Mouse (Mus musculus): ENCODE data around the gene Mcub.

The Mcub gene

DNA sequence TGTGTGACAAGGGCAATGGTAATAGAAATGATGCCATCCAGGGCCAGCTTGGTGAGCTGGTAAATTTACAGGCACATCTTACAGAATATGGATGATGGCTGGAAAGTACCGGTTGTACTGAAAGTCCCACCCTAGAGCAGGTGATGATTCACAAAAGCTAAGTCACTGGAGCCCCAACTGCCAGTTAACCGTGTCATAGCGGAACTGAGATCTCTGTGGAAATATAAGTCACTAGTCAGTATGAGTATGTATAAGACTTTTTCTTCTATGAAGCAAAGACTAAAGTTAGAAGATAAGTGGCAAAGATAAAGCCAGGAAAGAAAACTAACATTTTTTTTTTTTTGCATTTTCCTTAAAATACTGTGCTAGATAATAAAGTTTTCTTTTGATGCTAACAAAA is 76.9 kb downstream of the Mcub start:
- DNase-seq (ENCODE audit: low spot score) = no peak

DNA sequence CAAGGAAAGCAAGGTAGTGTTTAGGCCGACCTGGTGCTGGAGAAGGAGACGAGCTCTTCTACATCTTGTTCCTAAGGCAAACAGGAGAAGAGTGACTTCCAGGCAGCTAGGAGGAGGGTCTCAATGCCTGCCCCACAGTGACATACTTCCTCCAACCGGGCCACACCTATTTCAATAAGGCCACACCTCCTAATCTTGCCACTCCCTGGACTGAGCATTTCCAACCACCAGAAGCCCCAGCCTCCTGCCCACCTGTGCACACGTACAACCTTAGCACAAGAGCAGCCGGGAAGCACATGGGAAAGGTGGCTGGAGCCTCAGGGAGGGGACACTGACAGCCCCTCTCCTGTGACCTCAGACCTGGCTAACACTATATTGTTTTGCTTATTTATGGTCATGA is 78.0 kb downstream of the Mcub start:
- no peak for DNase-seq (ENCODE audit: low spot score)

- DNase-seq (ENCODE audit: low spot score) = no peak
Observed at GRCm38 (mm10) chr3:129887779-129888517, 82.1 kb downstream of the Mcub start.

GRCm38 (mm10) chr3:129886430-129886829 is 83.6 kb downstream of the Mcub start:
- DNase-seq (ENCODE audit: low spot score) = no peak

DNA sequence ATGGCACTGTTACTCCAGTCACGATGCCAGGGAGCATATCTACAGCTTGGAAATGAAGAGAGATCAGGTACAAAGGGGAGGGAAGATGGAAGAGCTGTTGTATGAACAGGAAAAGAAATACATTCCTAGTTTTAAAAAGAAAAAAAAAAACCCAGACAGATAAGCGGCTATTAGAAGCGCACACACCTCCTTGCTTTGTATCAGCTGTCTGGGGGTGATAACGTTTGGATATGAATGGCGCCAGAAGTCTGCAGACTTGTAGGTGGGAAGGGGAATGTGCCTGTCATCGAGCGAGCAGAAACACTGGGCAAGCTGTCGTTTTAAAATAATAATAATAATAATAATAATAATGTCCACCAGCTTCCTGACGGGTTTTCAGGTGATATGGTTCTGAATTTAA is 84.4 kb downstream of the Mcub start:
- DNase-seq (ENCODE audit: low spot score) = no peak

- DNase-seq (ENCODE audit: low spot score) = no peak
Observed at GRCm38 (mm10) chr3:129880925-129881593, 88.9 kb downstream of the Mcub start.

- DNase-seq (ENCODE audit: low spot score) = no peak
Observed at GRCm38 (mm10) chr3:129879913-129880312, 90.1 kb downstream of the Mcub start.

GRCm38 (mm10) chr3:129879131-129879757 is 90.8 kb downstream of the Mcub start:
- peak; percentile 71 for DNase-seq (ENCODE audit: low spot score)

GRCm38 (mm10) chr3:129878405-129879021 is 91.5 kb downstream of the Mcub start, which contains the start of gene Pla2g12a:
TSS of gene Pla2g12a (plus strand) at chr3:129878606.
- peak; percentile 93 for DNase-seq (ENCODE audit: low spot score)

- no peak for DNase-seq (ENCODE audit: low spot score)
Observed at GRCm38 (mm10) chr3:129877327-129877726, 92.7 kb downstream of the Mcub start.

Data from embryo, embryonic 10 days (tissue).